Mouse (Mus musculus): ENCODE measurements around the gene Pard3. TPM values are rescaled to one million over a fixed set of nuclear protein-coding genes. Genes with fewer than 3 reads are reported as not detected.

Pard3 gene
- polyA plus RNA-seq (2012; rRNA removed) = 52.8 and 58.8 TPM in 2 replicates

DNA sequence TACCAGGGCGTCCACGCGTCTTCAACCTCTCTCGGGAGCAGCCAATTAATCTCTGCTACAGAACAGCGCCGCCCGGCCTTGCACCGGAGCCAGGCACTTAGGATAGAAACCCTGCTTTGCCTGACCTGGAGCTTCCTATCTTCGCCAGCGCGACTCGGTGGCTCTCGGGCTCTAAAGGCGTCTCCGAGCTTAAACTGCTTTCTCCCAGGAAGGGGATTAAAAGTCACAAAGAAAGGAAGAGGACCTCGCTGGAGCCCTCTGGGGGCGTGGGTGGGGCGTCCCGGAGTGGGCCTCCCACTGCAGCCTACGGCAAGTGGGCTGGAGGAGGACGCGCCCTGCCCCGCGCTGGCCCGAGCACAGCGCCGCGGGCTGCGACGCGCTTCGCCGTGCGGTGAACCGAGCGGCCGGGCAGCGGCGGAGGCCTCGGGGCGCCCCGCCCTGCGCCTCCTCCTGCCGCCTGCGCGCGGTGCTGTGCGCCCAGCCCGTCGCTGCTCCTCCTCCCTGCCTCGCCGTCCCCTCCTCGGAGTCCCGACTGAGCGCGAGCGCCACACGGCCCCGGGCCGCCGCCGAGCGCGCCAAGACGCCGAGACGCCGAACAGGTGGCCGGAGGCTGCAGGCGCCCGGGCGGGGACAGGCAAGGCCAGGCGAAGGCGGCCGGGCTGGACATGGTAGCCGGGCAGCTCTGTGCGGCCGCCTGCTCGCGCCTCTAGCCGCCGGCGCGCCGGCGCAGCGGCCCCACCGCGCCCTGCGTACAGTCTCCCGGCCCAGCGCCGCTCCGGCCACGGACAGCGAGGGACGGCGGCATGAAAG lies at the start of gene Pard3:
TSS of gene Pard3 (plus strand) at position 343 of the 810 bp plus-strand sequence.
- 2% methylated on average over 97 of the region's 98 CpGs for WGBS
- peaks cover 15% of the 10 kb centered on the region for H3K4me1 ChIP-seq (ENCODE audit: control insufficient read depth, insufficient read depth, low read length)
- H3K4me3 ChIP-seq (replicated peaks; ENCODE audit: extremely low read depth, low read depth, low read length) = peak within 1 kb of the TSS; percentile 99
- peak; percentile 50; the same call in 1 of the 2 replicates for TF ChIP-seq POLR2A (IDR thresholded peaks at IDR 0.05; ENCODE audit: borderline replicate concordance, extremely low read depth, low read depth, low read length)
- TF ChIP-seq CTCF (IDR thresholded peaks at IDR 0.05; ENCODE audit: insufficient read depth, low read length) = no peak
- DNase-seq = peak; percentile 78

DNA sequence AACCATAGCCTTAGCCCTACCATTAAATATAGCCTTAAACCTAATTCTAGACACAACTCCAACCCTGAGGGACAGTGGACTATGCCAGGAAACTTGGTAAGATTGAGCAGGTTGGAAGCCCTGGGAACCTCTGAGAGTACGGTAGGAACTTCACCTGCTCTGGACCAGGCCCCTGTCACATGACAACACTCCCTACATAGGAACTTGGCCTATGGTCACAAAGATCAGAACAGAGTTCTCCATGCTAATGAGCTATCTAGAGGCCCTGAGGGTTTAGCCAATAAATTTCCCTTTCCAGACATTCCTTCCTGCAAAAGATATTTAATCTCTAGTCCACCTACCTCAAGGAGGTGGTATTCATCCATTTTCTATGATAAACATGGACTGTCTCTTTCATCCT lies 41.9 kb upstream of the Pard3 start:
- no peak for DNase-seq
- 98% methylated on average over 1 of the region's 1 CpGs for WGBS
- Histone ChIP-seq H3K4me3 (replicated peaks; ENCODE audit: extremely low read depth, low read depth, low read length) (no peak overlapping the region), H3K4me1 (ENCODE audit: control insufficient read depth, insufficient read depth, low read length) (no peaks in the 10 kb centered on the region)
- TF ChIP-seq POLR2A (IDR thresholded peaks at IDR 0.05; ENCODE audit: borderline replicate concordance, extremely low read depth, low read depth, low read length) (no peak), CTCF (IDR thresholded peaks at IDR 0.05; ENCODE audit: insufficient read depth, low read length) (no peak)

DNA sequence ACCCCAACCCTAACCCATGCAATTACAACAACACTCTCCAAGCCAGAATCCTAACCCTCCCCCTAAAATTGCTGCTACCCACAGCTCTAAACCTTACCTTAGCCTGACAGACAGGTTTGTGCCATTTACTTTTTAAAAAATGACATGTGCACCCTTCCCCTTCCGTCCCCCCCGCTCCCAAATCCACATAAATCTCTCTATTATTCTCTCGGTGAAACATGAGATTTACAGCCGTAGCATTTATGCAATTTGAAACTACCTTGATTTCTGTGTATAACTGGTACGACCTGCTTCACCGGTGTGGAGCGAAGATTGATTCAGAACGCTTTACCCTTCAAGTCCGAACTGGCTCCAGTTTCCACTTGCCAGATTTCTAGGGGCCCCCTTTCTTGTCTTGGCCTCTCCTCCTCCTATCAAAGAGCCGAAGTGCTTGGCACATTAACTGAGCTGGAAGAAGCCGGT lies 38.4 kb upstream of the Pard3 start:
- TF ChIP-seq CTCF (IDR thresholded peaks at IDR 0.05; ENCODE audit: insufficient read depth, low read length) = no peak
- TF ChIP-seq POLR2A (IDR thresholded peaks at IDR 0.05; ENCODE audit: borderline replicate concordance, extremely low read depth, low read depth, low read length) = no peak
- H3K4me1 ChIP-seq (ENCODE audit: control insufficient read depth, insufficient read depth, low read length) = no peaks in the 10 kb centered on the region
- WGBS = 62% methylated on average over 11 of the region's 11 CpGs
- no peak overlapping the region for H3K4me3 ChIP-seq (replicated peaks; ENCODE audit: extremely low read depth, low read depth, low read length)
- DNase-seq = no peak

DNA sequence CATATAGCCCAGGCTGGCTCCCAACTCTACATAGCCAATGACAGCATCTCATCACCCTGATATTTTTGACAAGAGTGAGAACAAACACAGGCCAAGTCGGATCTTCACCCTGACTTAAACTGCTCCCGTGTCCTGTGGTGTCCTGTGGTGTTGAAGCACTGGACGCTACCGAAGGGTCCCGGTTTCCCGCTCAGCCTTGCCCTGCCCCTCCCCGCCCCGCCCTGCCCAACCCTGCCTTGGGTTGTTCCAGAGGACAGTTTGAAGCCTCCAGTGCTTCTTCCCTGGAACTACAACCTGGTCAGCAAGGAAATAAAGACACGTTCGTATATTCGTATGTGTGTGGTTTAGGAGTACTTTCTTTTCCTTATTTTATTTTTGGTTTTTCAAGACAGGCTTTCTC lies 37.9 kb upstream of the Pard3 start:
- DNase-seq = no peak
- 59% methylated on average over 11 of the region's 11 CpGs for WGBS
- no peaks in the 10 kb centered on the region for H3K4me1 ChIP-seq (ENCODE audit: control insufficient read depth, insufficient read depth, low read length)
- TF ChIP-seq CTCF (IDR thresholded peaks at IDR 0.05; ENCODE audit: insufficient read depth, low read length) (no peak), POLR2A (IDR thresholded peaks at IDR 0.05; ENCODE audit: borderline replicate concordance, extremely low read depth, low read depth, low read length) (no peak)
- H3K4me3 ChIP-seq (replicated peaks; ENCODE audit: extremely low read depth, low read depth, low read length) = no peak overlapping the region

DNA sequence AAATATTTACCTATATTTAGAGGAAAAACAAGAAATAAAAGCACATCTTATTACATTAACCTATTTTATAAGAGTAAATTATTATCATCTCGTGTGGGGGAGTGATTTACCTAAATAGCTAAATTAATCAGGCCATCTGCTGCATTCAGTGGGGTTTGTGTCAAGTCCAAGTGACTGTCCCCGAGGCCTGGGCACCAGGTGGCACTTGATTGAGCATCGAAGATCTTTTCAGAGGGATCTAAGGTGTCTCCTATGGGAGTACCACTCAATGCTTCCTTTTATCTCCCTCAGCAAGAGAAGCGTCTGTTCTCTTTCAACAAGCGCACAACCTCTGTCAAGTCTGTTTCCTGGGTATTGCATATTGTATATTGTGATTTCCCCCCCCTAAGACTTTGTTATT lies 32.2 kb upstream of the Pard3 start:
- no peak for DNase-seq
- TF ChIP-seq CTCF (IDR thresholded peaks at IDR 0.05; ENCODE audit: insufficient read depth, low read length) = no peak
- TF ChIP-seq POLR2A (IDR thresholded peaks at IDR 0.05; ENCODE audit: borderline replicate concordance, extremely low read depth, low read depth, low read length) = no peak
- no peaks in the 10 kb centered on the region for H3K4me1 ChIP-seq (ENCODE audit: control insufficient read depth, insufficient read depth, low read length)
- WGBS = 69% methylated on average over 5 of the region's 5 CpGs
- no peak overlapping the region for H3K4me3 ChIP-seq (replicated peaks; ENCODE audit: extremely low read depth, low read depth, low read length)

DNA sequence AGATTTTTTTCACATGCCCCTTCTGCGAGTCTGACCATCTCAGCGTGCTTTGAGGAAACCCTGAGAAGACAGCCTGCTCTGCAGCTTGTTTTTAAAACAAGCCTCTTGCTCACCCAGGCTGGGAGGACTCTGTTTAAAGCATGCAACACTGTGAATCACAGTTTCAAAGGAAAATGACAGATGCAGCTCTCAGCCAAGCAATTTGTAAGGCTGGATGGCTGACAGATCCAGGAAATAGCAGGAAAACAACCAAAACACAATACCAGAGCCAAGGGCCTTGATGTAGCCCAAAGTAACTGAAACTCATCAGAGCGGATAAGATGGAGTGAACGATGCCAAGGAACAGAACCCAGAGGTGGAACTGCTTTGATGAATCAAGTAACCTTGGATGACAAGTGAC lies 24.8 kb upstream of the Pard3 start:
- 46% methylated on average over 4 of the region's 4 CpGs for WGBS

DNA sequence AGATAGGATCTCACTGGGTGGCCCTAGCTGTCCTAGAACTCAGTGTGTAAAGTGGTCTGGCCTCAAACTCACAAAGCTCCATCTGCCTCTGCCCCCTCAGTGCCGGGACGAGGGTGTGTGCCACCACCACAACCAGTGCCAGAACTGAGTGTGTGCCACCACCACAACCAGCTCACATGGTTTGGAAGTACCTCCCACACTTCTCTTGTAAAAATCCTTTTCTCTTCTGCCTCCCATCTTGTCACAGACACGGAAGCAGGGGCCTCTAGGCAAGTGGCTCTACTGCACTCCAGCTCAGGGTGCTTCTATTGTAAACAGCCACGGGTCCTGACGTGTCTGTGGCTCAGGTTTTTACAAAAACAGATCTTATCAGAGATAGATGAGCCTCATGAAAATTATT lies 13.7 kb upstream of the Pard3 start:
- no peaks in the 10 kb centered on the region; the same call in 1 of the 2 replicates for H3K4me1 ChIP-seq (ENCODE audit: control insufficient read depth, insufficient read depth, low read length)
- no peak for DNase-seq
- no peak for TF ChIP-seq POLR2A (IDR thresholded peaks at IDR 0.05; ENCODE audit: borderline replicate concordance, extremely low read depth, low read depth, low read length)
- no peak for TF ChIP-seq CTCF (IDR thresholded peaks at IDR 0.05; ENCODE audit: insufficient read depth, low read length)
- 65% methylated on average over 5 of the region's 5 CpGs for WGBS
- no peak overlapping the region for H3K4me3 ChIP-seq (replicated peaks; ENCODE audit: extremely low read depth, low read depth, low read length)

More for the DNA sequence above, 24.8 kb upstream of the Pard3 start:
- Histone ChIP-seq H3K4me1 (ENCODE audit: control insufficient read depth, insufficient read depth, low read length) (no peaks in the 10 kb centered on the region; the same call in 1 of the 2 replicates), H3K4me3 (replicated peaks; ENCODE audit: extremely low read depth, low read depth, low read length) (no peak overlapping the region)
- TF ChIP-seq CTCF (IDR thresholded peaks at IDR 0.05; ENCODE audit: insufficient read depth, low read length) = no peak
- TF ChIP-seq POLR2A (IDR thresholded peaks at IDR 0.05; ENCODE audit: borderline replicate concordance, extremely low read depth, low read depth, low read length) = no peak
- no peak for DNase-seq

DNA sequence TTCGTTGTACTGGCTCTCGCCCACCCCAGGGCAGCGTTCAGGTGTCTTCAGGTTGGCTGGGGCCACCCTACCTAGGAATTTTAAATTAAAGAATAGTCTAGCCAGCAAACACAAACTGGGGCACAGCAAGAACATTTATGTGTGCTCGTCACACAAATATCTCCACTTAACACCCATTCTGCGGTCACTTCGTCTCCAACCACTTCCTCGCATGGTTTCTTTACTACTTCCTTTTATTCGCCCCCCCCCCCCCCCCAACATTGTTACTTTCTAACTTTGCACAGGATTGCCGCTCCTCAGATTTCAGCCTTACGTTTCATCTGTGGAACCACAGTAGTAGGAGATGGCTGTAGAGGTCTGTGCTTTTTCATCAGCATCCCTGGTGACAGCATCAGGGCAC lies 11.6 kb upstream of the Pard3 start:
- TF ChIP-seq POLR2A (IDR thresholded peaks at IDR 0.05; ENCODE audit: borderline replicate concordance, extremely low read depth, low read depth, low read length) (no peak), CTCF (IDR thresholded peaks at IDR 0.05; ENCODE audit: insufficient read depth, low read length) (no peak)
- H3K4me1 ChIP-seq (ENCODE audit: control insufficient read depth, insufficient read depth, low read length) = no peaks in the 10 kb centered on the region; the same call in 1 of the 2 replicates
- WGBS = 51% methylated on average over 10 of the region's 10 CpGs
- no peak for DNase-seq
- no peak overlapping the region for H3K4me3 ChIP-seq (replicated peaks; ENCODE audit: extremely low read depth, low read depth, low read length)

DNA sequence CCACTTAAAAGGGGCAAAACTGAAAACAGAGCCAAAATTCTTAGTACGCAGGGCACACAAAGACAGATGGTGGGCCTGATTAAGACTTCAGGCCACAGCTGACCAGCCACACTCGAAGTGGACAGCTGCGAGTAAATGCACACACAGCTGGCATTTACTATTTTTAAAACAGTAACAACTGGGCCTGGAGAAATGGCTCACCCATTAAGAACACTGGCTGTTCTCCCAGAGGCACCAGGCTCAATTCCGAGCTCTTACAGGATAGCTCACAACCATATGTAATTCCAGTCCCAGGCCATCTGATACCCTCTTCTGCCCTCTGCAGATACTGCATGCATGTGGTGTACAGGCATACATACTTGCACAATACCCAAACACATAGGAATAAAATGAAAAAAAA lies 8.6 kb upstream of the Pard3 start:
- no peak for DNase-seq
- 64% methylated on average over 4 of the region's 4 CpGs for WGBS
- TF ChIP-seq POLR2A (IDR thresholded peaks at IDR 0.05; ENCODE audit: borderline replicate concordance, extremely low read depth, low read depth, low read length) = no peak
- TF ChIP-seq CTCF (IDR thresholded peaks at IDR 0.05; ENCODE audit: insufficient read depth, low read length) = no peak
- H3K4me3 ChIP-seq (replicated peaks; ENCODE audit: extremely low read depth, low read depth, low read length) = no peak overlapping the region
- H3K4me1 ChIP-seq (ENCODE audit: control insufficient read depth, insufficient read depth, low read length) = no peaks in the 10 kb centered on the region

DNA sequence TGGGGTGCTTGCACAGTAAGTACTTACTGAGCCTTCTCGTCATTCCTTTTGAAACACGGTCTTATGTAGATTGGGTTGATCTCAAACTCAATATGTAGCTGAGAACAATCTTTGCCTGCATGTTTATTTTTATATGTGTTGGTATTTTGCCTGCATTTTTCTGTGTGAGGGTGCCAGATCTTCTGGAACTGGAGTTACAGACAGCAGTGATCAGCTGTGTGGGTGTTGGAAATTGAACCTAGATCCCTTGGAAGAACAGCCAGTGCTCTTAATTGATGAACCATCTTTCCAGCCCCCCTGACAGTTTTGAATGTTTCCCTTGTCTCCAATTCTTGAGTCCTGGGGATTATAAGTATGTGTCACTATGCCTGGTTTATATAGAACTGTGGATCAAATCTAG lies 4.9 kb upstream of the Pard3 start:
- DNase-seq = no peak
- 72% methylated on average over 2 of the region's 2 CpGs for WGBS
- Histone ChIP-seq H3K4me1 (ENCODE audit: control insufficient read depth, insufficient read depth, low read length) (no peaks in the 10 kb centered on the region), H3K4me3 (replicated peaks; ENCODE audit: extremely low read depth, low read depth, low read length) (no peak overlapping the region)
- no peak for TF ChIP-seq CTCF (IDR thresholded peaks at IDR 0.05; ENCODE audit: insufficient read depth, low read length)
- no peak for TF ChIP-seq POLR2A (IDR thresholded peaks at IDR 0.05; ENCODE audit: borderline replicate concordance, extremely low read depth, low read depth, low read length)

Data from lung, adult 2 months (tissue).